Mouse (Mus musculus): ENCODE results near the gene Klk13. TPM values are rescaled to one million over a fixed set of nuclear protein-coding genes. Genes with fewer than 3 reads are reported as not detected.

Gene Klk13
- total and polyA plus RNA-seq, 3 experiments, result not detected

DNA sequence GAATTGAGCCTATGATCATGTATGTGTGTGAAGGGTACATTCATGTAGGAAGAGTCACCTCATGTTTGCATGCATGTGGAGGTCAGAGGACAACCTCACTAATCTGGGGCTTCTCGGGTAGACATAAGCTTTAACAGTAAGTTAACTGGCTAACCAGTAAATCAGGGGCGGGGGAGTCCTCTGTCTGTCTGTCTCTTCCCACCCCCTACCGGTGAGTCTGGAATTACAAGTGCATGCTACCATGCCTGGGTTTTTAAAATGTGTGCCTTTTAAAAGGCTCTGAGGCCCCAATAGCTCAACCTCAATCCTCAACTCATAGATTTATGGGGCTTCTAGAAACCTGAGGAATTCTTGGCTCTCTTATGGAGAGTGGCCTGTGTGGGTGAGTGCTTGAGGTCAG is 43.8 kb upstream of the Klk13 start:
- peaks cover 21 to 41% of the 10 kb centered on the region in 2 experiments; a peak in 3 of 4 replicates for H3K4me1 ChIP-seq (ENCODE audit: control insufficient read depth in 1 of 2, insufficient read depth in 2 of 2)
- no peak overlapping the region for H3K27ac ChIP-seq (ENCODE audit: insufficient read depth, low read depth)
- TF ChIP-seq POLR2A (IDR thresholded peaks at IDR 0.05; ENCODE audit: low read depth, low read length) (no peak), SMC3 (IDR thresholded peaks at IDR 0.05; ENCODE audit: low read depth, low read length) (peak; percentile 30; the same call in 1 of the 2 replicates), MAZ (IDR thresholded peaks at IDR 0.05; ENCODE audit: low read depth, low read length) (peak; percentile 52; the same call in 1 of the 2 replicates), EP300 (IDR thresholded peaks at IDR 0.05; ENCODE audit: low read length) (no peak), ZKSCAN1 (IDR thresholded peaks at IDR 0.05; ENCODE audit: borderline replicate concordance, low read depth, low read length) (no peak), ZNF384 (IDR thresholded peaks at IDR 0.05; ENCODE audit: low read depth, low read length) (no peak), CTCF (conservative IDR thresholded peaks at IDR 0.05 in 1 of 2, IDR thresholded peaks at IDR 0.05 in 1 of 2; ENCODE audit: low read depth in 2 of 2, low read length in 2 of 2) (peak; percentile 20 to 58), IRF4 (IDR thresholded peaks at IDR 0.05; ENCODE audit: low read depth, low read length) (no peak), UBTF (IDR thresholded peaks at IDR 0.05; ENCODE audit: low read depth, low read length) (no peak), BHLHE40 (IDR thresholded peaks at IDR 0.05; ENCODE audit: low read depth, low read length) (no peak), ZC3H11A (IDR thresholded peaks at IDR 0.05; ENCODE audit: low read depth, low read length) (no peak), RCOR1 (conservative IDR thresholded peaks at IDR 0.05; ENCODE audit: low read depth, low read length) (no peak), RAD21 (IDR thresholded peaks at IDR 0.05; ENCODE audit: low read depth, low read length) (peak; percentile 30), MEF2A (IDR thresholded peaks at IDR 0.05; ENCODE audit: borderline replicate concordance, low read depth, low read length) (no peak), ZMIZ1 (IDR thresholded peaks at IDR 0.05; ENCODE audit: low read depth, low read length) (no peak)
- in situ Hi-C loops (cut with MboI; ENCODE audit: low pct_ligation_motif_present, low pct_unique_long_range_greater_than_20kb, low sequenced_read_pairs), result no loop called here
- no peak overlapping the region for H3K9ac ChIP-seq (ENCODE audit: insufficient read depth, low read depth)
- H3K36me3 ChIP-seq (replicated peaks in 1 of 2; ENCODE audit: control insufficient read depth in 1 of 2, insufficient read depth in 1 of 2, low read length in 1 of 2), result no peaks in the 10 kb centered on the region
- dilution Hi-C loops (cut with MboI; ENCODE audit: extremely low pct_ligation_motif_present, extremely low pct_unique_long_range_greater_than_20kb, low sequenced_read_pairs), result no loop called here
- no peak overlapping the region for H3K4me2 ChIP-seq (ENCODE audit: insufficient read depth, low read depth, poor library complexity, severe bottlenecking)
- peak; percentile 55 for DNase-seq (ENCODE audit: extremely low read depth)
- no peak overlapping the region for H3K4me3 ChIP-seq (replicated peaks in 1 of 3; ENCODE audit: low read depth in 2 of 3, low read length in 2 of 3, poor library complexity in 1 of 3)
- H3K9me3 ChIP-seq (replicated peaks; ENCODE audit: low read length), result no peaks in the 10 kb centered on the region
- no peaks in the 10 kb centered on the region for H3K27me3 ChIP-seq (replicated peaks)
- H3K79me2 ChIP-seq (replicated peaks; ENCODE audit: control insufficient read depth, extremely low read depth, insufficient read depth, poor library complexity, severe bottlenecking), result no peaks in the 10 kb centered on the region

DNA sequence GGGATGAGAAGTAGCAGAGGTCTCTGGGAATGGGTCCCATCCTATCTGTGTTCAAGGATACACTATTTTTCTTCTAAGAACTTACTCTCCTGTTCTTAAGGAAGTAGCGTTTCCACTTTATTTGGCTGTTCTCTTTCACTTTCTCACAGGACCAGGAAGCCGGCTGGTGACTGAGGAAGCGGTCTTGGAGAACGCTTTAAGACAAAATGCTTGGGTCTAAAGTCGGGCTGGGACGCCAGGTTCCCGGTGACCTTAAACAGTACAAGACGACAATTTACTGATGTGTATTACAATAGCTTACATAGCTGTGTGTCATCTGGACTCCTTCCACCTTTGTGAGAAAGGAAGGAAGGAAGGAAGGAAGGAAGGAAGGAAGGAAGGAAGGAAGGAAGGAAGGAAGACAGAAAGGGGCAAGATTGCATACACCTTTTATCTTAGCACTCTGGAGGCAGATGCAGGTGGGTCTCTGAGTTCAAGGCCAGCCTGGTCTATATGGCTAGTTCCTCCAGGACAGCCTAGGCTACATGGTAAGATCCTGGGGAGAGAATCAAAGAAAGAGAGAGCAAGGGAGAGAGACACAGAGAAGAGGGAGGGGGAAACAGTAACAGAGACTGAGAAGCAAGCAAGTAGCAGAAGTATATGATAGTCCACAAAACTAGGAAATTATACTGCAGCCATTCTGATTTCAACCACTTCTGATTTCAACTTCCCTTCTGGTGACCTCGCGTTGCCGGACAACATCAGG is 41.1 kb upstream of the Klk13 start:
- Histone ChIP-seq H3K4me1 (ENCODE audit: control insufficient read depth in 1 of 2, insufficient read depth in 2 of 2) (peaks cover 21 to 42% of the 10 kb centered on the region in 2 experiments; a peak in 3 of 4 replicates), H3K27ac (ENCODE audit: insufficient read depth, low read depth) (no peak overlapping the region)

More for the DNA sequence above, 41.1 kb upstream of the Klk13 start:
- TF ChIP-seq CTCF (conservative IDR thresholded peaks at IDR 0.05 in 1 of 2, IDR thresholded peaks at IDR 0.05 in 1 of 2; ENCODE audit: low read depth in 2 of 2, low read length in 2 of 2) (no peak), NELFE (IDR thresholded peaks at IDR 0.05; ENCODE audit: low read depth, low read length) (peak; percentile 11; the same call in 1 of the 2 replicates)
- Histone ChIP-seq H3K79me2 (replicated peaks; ENCODE audit: control insufficient read depth, extremely low read depth, insufficient read depth, poor library complexity, severe bottlenecking) (no peaks in the 10 kb centered on the region), H3K9me3 (replicated peaks; ENCODE audit: low read length) (peaks cover 2% of the 10 kb centered on the region), H3K4me3 (replicated peaks in 1 of 3; ENCODE audit: low read depth in 2 of 3, low read length in 2 of 3, poor library complexity in 1 of 3) (peak overlapping the region; percentile 61 to 69 (median 66)), H3K27me3 (replicated peaks) (no peaks in the 10 kb centered on the region), H3K36me3 (replicated peaks in 1 of 2; ENCODE audit: control insufficient read depth in 1 of 2, insufficient read depth in 1 of 2, low read length in 1 of 2) (peaks cover 9 to 24% of the 10 kb centered on the region in 2 experiments), H3K4me2 (ENCODE audit: insufficient read depth, low read depth, poor library complexity, severe bottlenecking) (peak overlapping the region; percentile 92), H3K9ac (ENCODE audit: insufficient read depth, low read depth) (peak overlapping the region; percentile 81)
- in situ Hi-C loops (cut with MboI; ENCODE audit: low pct_ligation_motif_present, low pct_unique_long_range_greater_than_20kb, low sequenced_read_pairs), result no loop called here
- no peak for DNase-seq (ENCODE audit: extremely low read depth)
- dilution Hi-C loops (cut with MboI; ENCODE audit: extremely low pct_ligation_motif_present, extremely low pct_unique_long_range_greater_than_20kb, low sequenced_read_pairs), result no loop called here
